Comparison of ENCODE assay signal across 8 mouse cellular contexts in genomic region chr5:113138319-113139063, GRCm38 (mm10). TPM values are rescaled to one million over a fixed set of nuclear protein-coding genes. Genes with fewer than 3 reads are reported as not detected.
DNase-seq lines count a peak whose midpoint lies in the region; ATAC-seq lines count a peak whose summit lies in the region.

No protein-coding gene starts in this region.

- H3K27ac ChIP-seq in embryonic facial prominence, embryonic 10.5 days (replicated peaks): peak overlapping the region; percentile 65
- peak overlapping the region; percentile 97 for H3K27ac ChIP-seq in heart, embryonic 11.5 days (ENCODE audit: low read depth, low read length)
- peak overlapping the region; percentile 92 for H3K27ac ChIP-seq in lung, embryonic 15.5 days
- H3K27ac ChIP-seq in neural tube, embryonic 15.5 days (replicated peaks): peak overlapping the region; percentile 67

- no peaks in the 10 kb centered on the region for H3K36me3 ChIP-seq in embryonic facial prominence, embryonic 10.5 days (replicated peaks)
- no peaks in the 10 kb centered on the region for H3K36me3 ChIP-seq in heart, embryonic 11.5 days (ENCODE audit: control insufficient read depth, insufficient read depth, low read length)
- H3K36me3 ChIP-seq in lung, embryonic 15.5 days: no peaks in the 10 kb centered on the region
- H3K36me3 ChIP-seq in neural tube, embryonic 15.5 days: no peaks in the 10 kb centered on the region

- H3K4me3 ChIP-seq in embryonic facial prominence, embryonic 10.5 days: peak overlapping the region; percentile 57
- peak overlapping the region; percentile 61 for H3K4me3 ChIP-seq in heart, embryonic 11.5 days (ENCODE audit: low read depth, low read length)
- H3K4me3 ChIP-seq in lung, embryonic 15.5 days: peak overlapping the region; percentile 46
- H3K4me3 ChIP-seq in neural tube, embryonic 15.5 days (replicated peaks): peak overlapping the region; percentile 52

- H3K9me3 ChIP-seq in embryonic facial prominence, embryonic 10.5 days: peaks cover 5% of the 10 kb centered on the region; the same call in 1 of the 2 replicates
- H3K9me3 ChIP-seq in heart, embryonic 11.5 days (replicated peaks; ENCODE audit: control insufficient read depth, low read length): no peaks in the 10 kb centered on the region
- H3K9me3 ChIP-seq in lung, embryonic 15.5 days: no peaks in the 10 kb centered on the region
- no peaks in the 10 kb centered on the region for H3K9me3 ChIP-seq in neural tube, embryonic 15.5 days (replicated peaks)

- WGBS in embryonic facial prominence, embryonic 10.5 days: under 1% methylated on average over 43 of the region's 43 CpGs
- WGBS in heart, embryonic 11.5 days (ENCODE audit: insufficient replicate concordance): under 1% methylated on average over 43 of the region's 43 CpGs
- under 1% methylated on average over 43 of the region's 43 CpGs for WGBS in lung, embryonic 15.5 days
- under 1% methylated on average over 42 of the region's 43 CpGs for WGBS in neural tube, embryonic 15.5 days

- peak overlapping the region; percentile 85 for H3K4me2 ChIP-seq in heart, embryonic 11.5 days
- H3K4me2 ChIP-seq in lung, embryonic 15.5 days: peak overlapping the region; percentile 79
- peak overlapping the region; percentile 94 for H3K4me2 ChIP-seq in neural tube, embryonic 15.5 days

- peak; percentile 26 to 48 for DNase-seq in layer of hippocampus, adult 8-10 months (ENCODE audit: low spot score in 2 of 2)
- DNase-seq in layer of hippocampus, adult 9-10 months (ENCODE audit: low spot score): no peak
- peak; percentile 71 for DNase-seq in embryonic facial prominence, embryonic 10.5 days (ENCODE audit: low spot score)
- peak; percentile 37 for DNase-seq in kidney, adult 9 months
- DNase-seq in urinary bladder, postnatal 14 days (ENCODE audit: low spot score): peak; percentile 74

- peak overlapping the region; percentile 82 for H3K9ac ChIP-seq in heart, embryonic 11.5 days (ENCODE audit: low read depth, low read length)
- H3K9ac ChIP-seq in lung, embryonic 15.5 days: peak overlapping the region; percentile 51
- H3K9ac ChIP-seq in neural tube, embryonic 15.5 days (replicated peaks): peak overlapping the region; percentile 74

- peak; percentile 31; the same call in 1 of the 2 replicates for ATAC-seq in heart, embryonic 11.5 days (replicated peaks; ENCODE audit: insufficient number of reproducible peaks, low FRiP score, low TSS enrichment)
- ATAC-seq in lung, embryonic 15.5 days (ENCODE audit: borderline replicate concordance, extremely low read depth, low FRiP score, low TSS enrichment): peak; percentile 76
- ATAC-seq in neural tube, embryonic 15.5 days (ENCODE audit: low FRiP score): peak; percentile 45; the same call in 1 of the 2 replicates

- H3K4me1 ChIP-seq in embryonic facial prominence, embryonic 10.5 days: peaks cover 50% of the 10 kb centered on the region
- peaks cover 51% of the 10 kb centered on the region for H3K4me1 ChIP-seq in heart, embryonic 11.5 days (ENCODE audit: control insufficient read depth, insufficient read depth, low read length)
- peaks cover 57% of the 10 kb centered on the region for H3K4me1 ChIP-seq in lung, embryonic 15.5 days
- peaks cover 44% of the 10 kb centered on the region for H3K4me1 ChIP-seq in neural tube, embryonic 15.5 days

- H3K27me3 ChIP-seq in embryonic facial prominence, embryonic 10.5 days (replicated peaks; ENCODE audit: low read depth, poor library complexity, severe bottlenecking): peaks cover 52% of the 10 kb centered on the region
- no peaks in the 10 kb centered on the region for H3K27me3 ChIP-seq in heart, embryonic 11.5 days (ENCODE audit: control insufficient read depth, insufficient read depth, low read length)
- peaks cover 11% of the 10 kb centered on the region; the same call in 1 of the 2 replicates for H3K27me3 ChIP-seq in lung, embryonic 15.5 days
- H3K27me3 ChIP-seq in neural tube, embryonic 15.5 days (replicated peaks): peaks cover 15% of the 10 kb centered on the region; the same call in 1 of the 2 replicates

RNA-seq across cellular contexts. Expression of gene Crybb3, which starts 57.1 kb away (rescaled TPM):
- total RNA-seq in layer of hippocampus, adult 8-10 months (2022): 1 to 10 TPM; 1.7 to 3.1 (median 2.0) TPM
- polyA plus RNA-seq in embryonic facial prominence, embryonic 10.5 days (2016; fragmentation: Nextera tagmentation; extraction: Ambion mirVana): 0.97 and 1.0 TPM in 2 replicates
- polyA plus RNA-seq in heart, embryonic 11.5 days (2014; fragmentation: Nextera tagmentation; extraction: Ambion mirVana): 0.56 and 0.77 TPM in 2 replicates
- 0.42 and 0.57 TPM in 2 replicates for polyA plus RNA-seq in lung, embryonic 15.5 days (2015; fragmentation: Nextera tagmentation; extraction: Ambion mirVana)
- polyA plus RNA-seq in neural tube, embryonic 15.5 days (2015; fragmentation: Nextera tagmentation; extraction: Ambion mirVana): 1.2 and 1.5 TPM in 2 replicates
